Mouse (Mus musculus): ENCODE results near the gene Tjp1.

The Tjp1 gene

GRCm38 (mm10) chr7:65384775-65385174, 142.8 kb downstream of the Tjp1 start:
- no peak for DNase-seq

GRCm38 (mm10) chr7:65382515-65383283, 144.9 kb downstream of the Tjp1 start:
- DNase-seq: no peak

DNA sequence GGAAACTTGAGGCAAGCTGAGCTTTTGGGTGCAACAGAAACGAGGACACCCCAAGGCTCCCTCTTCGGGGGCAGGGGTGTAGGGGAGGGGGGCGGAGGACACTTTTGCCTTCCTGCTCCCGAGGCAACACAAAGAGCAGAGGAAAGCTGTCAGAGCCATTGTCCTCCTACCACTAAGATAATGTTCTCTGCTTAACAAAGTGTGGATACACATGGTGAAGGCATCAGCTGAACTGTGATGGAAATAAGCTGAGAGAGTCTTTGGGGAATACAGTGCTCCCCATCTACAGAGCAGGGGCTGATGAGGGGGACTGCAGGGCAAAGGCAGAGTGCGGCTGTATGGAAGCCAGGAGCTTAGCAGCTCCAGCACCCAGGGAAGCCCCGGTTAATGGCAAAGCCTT, 145.7 kb downstream of the Tjp1 start:
- DNase-seq: no peak

GRCm38 (mm10) chr7:65380716-65381115, 146.9 kb downstream of the Tjp1 start:
- DNase-seq: no peak

GRCm38 (mm10) chr7:65378818-65379565, 148.6 kb downstream of the Tjp1 start:
- DNase-seq: no peak

GRCm38 (mm10) chr7:65377521-65377920, 150.1 kb downstream of the Tjp1 start:
- DNase-seq: no peak

GRCm38 (mm10) chr7:65375621-65376020, 152.0 kb downstream of the Tjp1 start:
- no peak for DNase-seq

DNA sequence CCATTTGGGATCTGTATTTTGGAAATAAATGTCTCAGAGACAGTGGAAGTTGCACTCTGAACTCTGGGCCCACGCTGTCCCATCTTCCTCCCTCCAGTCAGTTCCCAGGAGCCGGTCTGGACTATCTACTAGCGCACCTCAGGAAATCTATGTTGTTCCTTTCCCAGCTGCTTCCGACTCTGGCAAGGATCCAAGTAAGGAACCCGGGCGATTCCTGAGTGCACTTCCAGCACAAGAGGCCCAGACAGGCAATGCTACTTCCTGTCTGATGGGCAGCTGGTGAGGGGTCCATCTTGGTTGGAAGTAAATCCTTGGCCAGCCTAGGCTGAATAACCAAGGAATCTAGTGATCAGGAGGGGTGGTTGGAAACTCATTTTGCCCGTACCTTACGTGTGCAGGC, 152.4 kb downstream of the Tjp1 start:
- no peak for DNase-seq

- DNase-seq: peak; percentile 63
Measured at GRCm38 (mm10) chr7:65373336-65373735, 154.2 kb downstream of the Tjp1 start.

- no peak for DNase-seq
Measured at GRCm38 (mm10) chr7:65371765-65372164, 155.8 kb downstream of the Tjp1 start.

GRCm38 (mm10) chr7:65370787-65371616, 156.6 kb downstream of the Tjp1 start:
- DNase-seq: peak; percentile 29

GRCm38 (mm10) chr7:65370381-65370786, 157.2 kb downstream of the Tjp1 start:
- no peak for DNase-seq

DNA sequence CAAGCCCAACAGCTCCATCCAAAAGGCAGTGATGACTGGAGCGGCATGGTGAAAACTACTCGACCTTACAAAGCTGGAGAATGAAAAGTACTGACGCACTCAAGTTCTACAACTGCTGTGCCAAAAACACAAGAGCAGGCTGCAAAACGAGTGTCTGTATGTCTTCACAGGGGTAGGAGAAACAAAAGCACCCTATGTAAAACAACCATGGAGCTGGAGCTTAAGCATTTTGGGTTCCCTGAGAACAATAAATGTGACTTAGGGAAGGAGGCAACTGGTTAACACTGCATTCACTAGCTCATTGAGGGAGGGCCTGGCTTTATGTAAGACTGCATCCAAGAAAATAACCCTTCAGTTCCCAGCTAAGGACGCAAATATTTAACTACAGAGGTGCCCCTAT, 158.5 kb downstream of the Tjp1 start:
- no peak for DNase-seq

- no peak for DNase-seq
Measured at GRCm38 (mm10) chr7:65367386-65368245, 160.0 kb downstream of the Tjp1 start.

- DNase-seq: no peak
Measured at GRCm38 (mm10) chr7:65366153-65366552, 161.4 kb downstream of the Tjp1 start.

DNA sequence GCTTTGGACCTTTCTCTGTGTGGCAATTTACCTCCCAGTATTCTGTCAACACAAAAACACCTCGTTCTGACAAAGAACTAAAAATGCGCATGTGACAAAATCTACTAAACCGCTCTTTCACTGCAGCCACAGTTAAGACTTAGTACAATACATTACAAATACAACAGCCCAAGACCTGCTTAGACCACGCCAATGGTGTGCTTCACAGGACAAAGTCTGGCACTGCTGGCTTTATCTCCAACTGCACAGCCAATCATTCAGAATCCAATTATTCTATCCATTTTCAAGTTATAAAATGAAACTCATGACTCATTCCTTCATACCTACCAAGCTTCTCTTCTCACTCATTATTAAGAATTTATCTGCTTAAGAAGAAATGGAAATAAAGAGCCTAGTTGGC, 162.0 kb downstream of the Tjp1 start:
- no peak for DNase-seq

GRCm38 (mm10) chr7:65360278-65360677, 167.3 kb downstream of the Tjp1 start:
- DNase-seq: no peak

- DNase-seq: no peak
Measured at GRCm38 (mm10) chr7:65359774-65360173, 167.8 kb downstream of the Tjp1 start.

DNA sequence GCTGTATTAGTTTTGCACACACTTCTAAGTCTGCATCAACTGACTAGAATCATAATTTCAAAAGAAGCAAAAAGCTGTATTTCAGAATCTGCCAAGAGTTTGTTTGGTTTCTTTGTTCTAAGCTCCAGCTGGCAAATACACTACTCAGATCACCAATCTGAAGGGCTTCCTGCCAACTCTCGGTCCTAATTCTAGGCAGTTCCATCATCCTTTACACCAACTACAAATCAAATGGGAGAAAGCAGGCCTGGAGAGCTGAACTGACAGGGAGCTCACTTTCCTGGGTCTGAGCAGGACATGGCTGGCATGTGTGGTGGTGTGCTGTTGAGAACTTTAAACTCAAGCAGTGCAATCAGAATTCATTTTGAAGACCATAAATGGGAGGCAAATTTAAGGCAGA, 170.0 kb downstream of the Tjp1 start:
- DNase-seq: no peak

DNA sequence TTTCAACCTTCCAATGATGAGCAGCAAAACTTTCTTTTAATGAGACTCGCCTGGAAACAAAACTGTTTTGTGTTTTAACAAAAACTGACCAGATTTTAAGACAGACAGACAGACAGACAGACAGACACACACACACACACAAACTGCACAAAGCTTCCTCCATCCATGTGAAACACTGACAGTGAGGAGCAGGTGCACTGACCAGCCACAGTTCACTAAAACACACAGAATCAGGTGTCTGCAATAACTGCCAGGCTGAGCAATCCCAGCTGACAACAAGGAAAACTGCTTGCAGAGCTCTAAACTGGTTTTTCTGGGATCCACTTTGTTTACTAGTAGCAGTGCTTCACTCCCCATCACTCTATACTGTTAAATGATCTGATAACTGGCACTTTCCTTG, 171.4 kb downstream of the Tjp1 start:
- no peak for DNase-seq

- no peak for DNase-seq
Measured at GRCm38 (mm10) chr7:65354908-65355307, 172.7 kb downstream of the Tjp1 start.

DNA sequence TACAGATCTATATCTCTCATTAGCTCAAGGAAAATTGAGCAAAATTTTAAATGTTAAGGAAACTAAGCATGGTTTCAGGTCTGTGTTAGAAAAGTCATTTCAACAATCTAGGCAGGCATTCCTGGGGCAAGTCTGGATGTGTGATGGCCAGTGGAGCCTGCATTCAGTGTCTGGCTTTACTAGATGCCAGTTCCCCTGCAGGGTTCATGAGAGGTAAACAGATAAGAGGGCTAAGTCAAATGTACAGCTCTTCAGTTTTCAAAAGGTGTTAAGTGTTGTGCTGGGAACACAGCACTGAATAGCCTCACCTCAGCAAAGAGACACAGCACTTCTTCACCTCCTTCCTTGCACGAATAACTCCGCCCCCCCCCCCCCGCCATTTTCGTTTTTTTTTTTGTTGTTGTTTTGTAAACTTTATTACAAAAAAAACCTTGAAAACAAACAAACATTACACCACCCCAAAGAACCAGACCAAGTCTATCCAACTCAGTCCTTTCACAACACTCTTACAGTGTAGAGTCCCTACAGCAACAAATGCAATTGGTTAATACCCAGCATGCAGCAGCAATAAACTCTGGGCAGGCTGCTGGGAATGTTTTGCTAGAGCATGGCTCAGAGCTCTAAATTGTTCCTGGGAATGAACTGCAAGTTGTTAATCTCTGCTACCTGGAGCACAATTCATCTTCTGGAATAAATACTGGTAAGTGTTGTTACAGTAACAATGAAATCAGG, 177.1 kb downstream of the Tjp1 start:
- DNase-seq: no peak

Data from thymus, postnatal 25 days (tissue).